Mouse (Mus musculus): ENCODE measurements around the gene Nfam1.

Gene Nfam1

GRCm38 (mm10) chr15:82958253-82958701, 74.8 kb downstream of the Nfam1 start:
- DNase-seq, result peak; percentile 55

GRCm38 (mm10) chr15:82956721-82957120, 76.4 kb downstream of the Nfam1 start:
- DNase-seq, result no peak

- no peak for DNase-seq
Measured at GRCm38 (mm10) chr15:82956310-82956709, 76.8 kb downstream of the Nfam1 start.

- DNase-seq, result no peak
Measured at GRCm38 (mm10) chr15:82955286-82955685, 77.8 kb downstream of the Nfam1 start.

GRCm38 (mm10) chr15:82954034-82954433, 79.1 kb downstream of the Nfam1 start:
- DNase-seq, result no peak

- DNase-seq, result no peak
Measured at GRCm38 (mm10) chr15:82953096-82953495, 80.0 kb downstream of the Nfam1 start.

- peak; percentile 82 for DNase-seq
Measured at GRCm38 (mm10) chr15:82952292-82952705, 80.8 kb downstream of the Nfam1 start.

GRCm38 (mm10) chr15:82950246-82950645, 82.9 kb downstream of the Nfam1 start:
- no peak for DNase-seq

GRCm38 (mm10) chr15:82947431-82947830, 85.7 kb downstream of the Nfam1 start:
- DNase-seq, result no peak

GRCm38 (mm10) chr15:82944479-82945195, 88.5 kb downstream of the Nfam1 start:
- no peak for DNase-seq

Measured in embryo, embryonic 11 days (tissue).